Mouse (Mus musculus): ENCODE measurements around the gene Kif21a. TPM values are rescaled to one million over a fixed set of nuclear protein-coding genes. Genes with fewer than 3 reads are reported as not detected.

Kif21a gene
- polyA plus RNA-seq, 1 experiment from 2014 or later: 17.2 TPM

DNA sequence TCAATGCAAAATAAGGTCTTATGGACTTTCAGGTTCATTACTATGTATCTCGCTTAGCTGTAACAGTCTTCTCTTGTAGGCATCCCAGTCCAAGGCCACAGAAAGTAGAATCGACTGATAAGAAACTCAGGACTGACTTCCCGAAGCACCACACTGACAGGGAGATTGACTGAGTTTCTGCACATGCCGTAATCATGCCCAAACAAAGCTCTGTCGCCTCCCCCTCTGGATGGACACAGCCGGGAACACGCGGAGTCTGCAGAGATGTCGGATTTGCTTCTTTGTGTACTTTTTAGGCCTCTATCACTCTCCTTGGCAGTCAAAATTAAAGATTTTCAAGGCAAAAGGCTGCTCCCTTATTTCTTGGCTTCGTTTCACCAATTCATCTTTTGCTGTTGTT is 20.8 kb downstream of the Kif21a start:
- peak overlapping the region; percentile 33 for H3K4me2 ChIP-seq (replicated peaks; ENCODE audit: low read depth)
- 0 out of 2 replicates have a peak overlapping the region, but pooled peaks have one; percentile 36 for H3K27ac ChIP-seq (replicated peaks)
- H3K36me3 ChIP-seq (ENCODE audit: control insufficient read depth, insufficient read depth, low read length): no peaks in the 10 kb centered on the region
- no peaks in the 10 kb centered on the region for H3K9me3 ChIP-seq (ENCODE audit: control insufficient read depth, low read length)
- TF ChIP-seq EP300 (optimal IDR thresholded peaks at IDR 0.05) (no peak), CTCF (IDR thresholded peaks at IDR 0.05; ENCODE audit: low read depth) (no peak)
- no peaks in the 10 kb centered on the region for H3K4me1 ChIP-seq (replicated peaks; ENCODE audit: control insufficient read depth, insufficient read depth)
- WGBS: 39% methylated on average over 10 of the region's 10 CpGs
- no peak overlapping the region for H3K9ac ChIP-seq (ENCODE audit: low read length)
- ATAC-seq (ENCODE audit: low FRiP score, low TSS enrichment): no peak
- no peak overlapping the region for H3K4me3 ChIP-seq (ENCODE audit: low read depth, low read length)
- H3K27me3 ChIP-seq (ENCODE audit: control insufficient read depth, insufficient read depth, low read length): no peaks in the 10 kb centered on the region
- no peak for DNase-seq (ENCODE audit: low spot score)

- Histone ChIP-seq H3K9ac (ENCODE audit: low read length) (no peak overlapping the region), H3K36me3 (ENCODE audit: control insufficient read depth, insufficient read depth, low read length) (no peaks in the 10 kb centered on the region), H3K4me1 (replicated peaks; ENCODE audit: control insufficient read depth, insufficient read depth) (no peaks in the 10 kb centered on the region), H3K4me3 (ENCODE audit: low read depth, low read length) (no peak overlapping the region), H3K27me3 (ENCODE audit: control insufficient read depth, insufficient read depth, low read length) (no peaks in the 10 kb centered on the region), H3K27ac (replicated peaks) (peak overlapping the region; percentile 35; the same call in 1 of the 2 replicates), H3K4me2 (replicated peaks; ENCODE audit: low read depth) (peak overlapping the region; percentile 33), H3K9me3 (ENCODE audit: control insufficient read depth, low read length) (no peaks in the 10 kb centered on the region)
- no peak for TF ChIP-seq CTCF (IDR thresholded peaks at IDR 0.05; ENCODE audit: low read depth)
- no peak for TF ChIP-seq EP300 (optimal IDR thresholded peaks at IDR 0.05)
- DNase-seq (ENCODE audit: low spot score): no peak
- ATAC-seq (ENCODE audit: low FRiP score, low TSS enrichment): no peak
- 34% methylated on average over 10 of the region's 10 CpGs for WGBS
Measured at GRCm38 (mm10) chr15:91028494-91028893, 21.3 kb downstream of the Kif21a start.

GRCm38 (mm10) chr15:91022276-91022675 is 27.5 kb downstream of the Kif21a start:
- no peak overlapping the region for H3K4me3 ChIP-seq (ENCODE audit: low read depth, low read length)
- TF ChIP-seq EP300 (optimal IDR thresholded peaks at IDR 0.05) (no peak), CTCF (IDR thresholded peaks at IDR 0.05; ENCODE audit: low read depth) (no peak)
- H3K27ac ChIP-seq (replicated peaks): no peak overlapping the region
- H3K9me3 ChIP-seq (ENCODE audit: control insufficient read depth, low read length): no peaks in the 10 kb centered on the region
- no peak overlapping the region for H3K4me2 ChIP-seq (replicated peaks; ENCODE audit: low read depth)
- 84% methylated on average over 8 of the region's 8 CpGs for WGBS
- ATAC-seq (ENCODE audit: low FRiP score, low TSS enrichment): no peak
- H3K36me3 ChIP-seq (ENCODE audit: control insufficient read depth, insufficient read depth, low read length): no peaks in the 10 kb centered on the region
- H3K9ac ChIP-seq (ENCODE audit: low read length): no peak overlapping the region
- no peaks in the 10 kb centered on the region for H3K27me3 ChIP-seq (ENCODE audit: control insufficient read depth, insufficient read depth, low read length)
- H3K4me1 ChIP-seq (replicated peaks; ENCODE audit: control insufficient read depth, insufficient read depth): no peaks in the 10 kb centered on the region
- DNase-seq (ENCODE audit: low spot score): no peak

DNA sequence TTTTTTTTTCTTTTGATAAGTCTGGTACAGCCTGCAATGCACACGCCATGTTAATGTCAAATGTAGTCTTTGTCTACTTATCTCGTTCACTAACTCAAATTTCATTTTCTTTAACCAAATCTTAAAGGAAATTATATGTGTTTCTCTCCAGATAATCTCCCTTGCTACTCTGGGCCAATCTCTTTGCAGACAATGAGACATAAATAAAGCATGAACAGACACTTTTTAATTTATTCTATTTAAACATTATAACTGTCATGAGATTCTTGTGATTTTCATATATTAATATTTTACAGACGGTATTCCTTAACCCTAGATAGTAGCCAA is 30.9 kb downstream of the Kif21a start:
- no peak overlapping the region for H3K9ac ChIP-seq (ENCODE audit: low read length)
- no peaks in the 10 kb centered on the region for H3K9me3 ChIP-seq (ENCODE audit: control insufficient read depth, low read length)
- H3K27ac ChIP-seq (replicated peaks): no peak overlapping the region
- 57% methylated on average over 3 of the region's 3 CpGs for WGBS
- no peaks in the 10 kb centered on the region for H3K27me3 ChIP-seq (ENCODE audit: control insufficient read depth, insufficient read depth, low read length)
- TF ChIP-seq EP300 (optimal IDR thresholded peaks at IDR 0.05): no peak
- no peak for TF ChIP-seq CTCF (IDR thresholded peaks at IDR 0.05; ENCODE audit: low read depth)
- no peaks in the 10 kb centered on the region for H3K4me1 ChIP-seq (replicated peaks; ENCODE audit: control insufficient read depth, insufficient read depth)
- no peak overlapping the region for H3K4me3 ChIP-seq (ENCODE audit: low read depth, low read length)
- no peak for ATAC-seq (ENCODE audit: low FRiP score, low TSS enrichment)
- no peak for DNase-seq (ENCODE audit: low spot score)
- no peak overlapping the region for H3K4me2 ChIP-seq (replicated peaks; ENCODE audit: low read depth)
- H3K36me3 ChIP-seq (ENCODE audit: control insufficient read depth, insufficient read depth, low read length): no peaks in the 10 kb centered on the region

DNA sequence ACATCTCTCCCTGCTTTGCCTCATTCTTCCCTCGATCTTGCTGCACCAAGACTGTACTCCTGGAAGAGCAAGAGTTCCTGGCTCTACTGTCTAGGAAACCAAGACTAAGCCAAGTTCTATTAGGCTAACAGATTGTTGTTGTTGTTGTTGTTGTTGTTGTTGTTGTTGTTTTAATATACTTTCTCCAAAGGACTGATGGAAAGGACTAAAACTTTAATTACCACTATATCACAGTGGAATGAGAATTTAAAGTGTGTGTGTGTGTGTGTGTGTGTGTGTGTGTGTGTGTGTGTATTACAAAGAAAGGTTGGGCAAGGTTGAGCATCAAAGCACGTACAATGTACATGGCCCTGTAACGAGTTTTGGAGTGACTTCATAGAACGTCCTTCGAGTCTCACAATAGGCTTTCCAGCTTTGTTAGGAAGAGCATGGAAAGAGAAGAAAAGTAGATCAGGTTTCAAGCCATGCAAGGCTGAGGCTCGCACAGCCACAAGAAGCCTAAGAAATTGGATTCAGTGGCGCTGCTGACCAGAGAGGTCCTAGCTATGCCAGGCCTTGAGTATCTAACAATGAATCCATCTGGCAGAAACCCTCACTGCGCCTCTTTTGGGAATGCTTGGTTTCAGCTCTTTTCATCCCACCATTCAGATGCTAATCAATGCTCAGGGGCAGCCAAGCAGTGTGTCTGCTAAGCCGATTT is 31.4 kb downstream of the Kif21a start:
- 63% methylated on average over 9 of the region's 9 CpGs for WGBS
- Histone ChIP-seq H3K4me2 (replicated peaks; ENCODE audit: low read depth) (no peak overlapping the region), H3K27ac (replicated peaks) (no peak overlapping the region), H3K4me1 (replicated peaks; ENCODE audit: control insufficient read depth, insufficient read depth) (no peaks in the 10 kb centered on the region), H3K27me3 (ENCODE audit: control insufficient read depth, insufficient read depth, low read length) (no peaks in the 10 kb centered on the region), H3K9me3 (ENCODE audit: control insufficient read depth, low read length) (no peaks in the 10 kb centered on the region), H3K36me3 (ENCODE audit: control insufficient read depth, insufficient read depth, low read length) (no peaks in the 10 kb centered on the region), H3K9ac (ENCODE audit: low read length) (no peak overlapping the region), H3K4me3 (ENCODE audit: low read depth, low read length) (no peak overlapping the region)
- TF ChIP-seq CTCF (IDR thresholded peaks at IDR 0.05; ENCODE audit: low read depth): no peak
- no peak for TF ChIP-seq EP300 (optimal IDR thresholded peaks at IDR 0.05)
- no peak for DNase-seq (ENCODE audit: low spot score)
- ATAC-seq (ENCODE audit: low FRiP score, low TSS enrichment): no peak

DNA sequence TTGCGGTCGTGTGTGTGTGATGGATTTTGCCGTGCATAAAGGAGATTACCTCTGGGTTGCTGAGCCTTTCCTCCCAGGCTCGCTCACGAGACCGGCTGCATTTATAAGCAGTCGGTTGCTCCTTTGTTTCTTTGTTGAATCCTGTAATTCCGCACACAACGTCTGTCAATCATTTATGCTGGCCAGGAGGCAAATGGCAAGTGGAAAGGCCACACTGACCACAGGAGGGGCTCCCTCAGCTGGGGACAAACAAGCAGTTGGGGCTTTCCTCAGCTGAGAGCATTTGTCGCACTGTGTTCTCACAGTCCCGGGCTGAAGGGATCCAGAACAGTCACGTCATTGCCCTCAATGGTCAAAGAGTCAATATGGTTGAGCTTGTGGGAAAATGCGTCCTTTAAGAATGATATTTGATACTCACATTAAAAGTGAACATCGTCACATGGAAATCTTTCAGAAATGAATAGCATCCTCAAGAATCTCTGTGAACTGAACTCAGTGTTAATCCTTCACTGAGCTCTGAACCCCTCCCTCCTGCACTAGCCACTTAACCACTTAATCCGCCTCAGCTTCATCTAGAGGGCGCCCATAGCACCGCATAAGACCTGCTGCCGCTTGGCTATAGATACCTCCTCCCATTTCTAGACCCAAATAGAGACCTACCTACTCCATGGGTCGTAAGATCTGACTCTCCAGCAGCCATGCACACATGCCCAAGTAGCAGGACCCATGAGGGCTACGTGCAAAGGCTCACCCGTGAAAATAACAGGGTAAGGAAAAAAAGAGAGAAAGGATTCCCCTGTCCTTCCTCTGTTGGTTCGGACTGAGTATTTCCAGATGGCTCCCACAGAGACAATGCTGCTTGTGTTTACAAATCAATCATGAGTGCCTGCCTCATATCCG is 32.2 kb downstream of the Kif21a start:
- DNase-seq (ENCODE audit: low spot score) (no peak), ATAC-seq (ENCODE audit: low FRiP score, low TSS enrichment) (peak; percentile 47; the same call in 1 of the 2 replicates)
- no peak overlapping the region for H3K4me2 ChIP-seq (replicated peaks; ENCODE audit: low read depth)
- 58% methylated on average over 23 of the region's 23 CpGs for WGBS
- H3K9ac ChIP-seq (ENCODE audit: low read length): no peak overlapping the region
- no peak; the same call in 1 of the 2 replicates for TF ChIP-seq CTCF (IDR thresholded peaks at IDR 0.05; ENCODE audit: low read depth)
- no peak for TF ChIP-seq EP300 (optimal IDR thresholded peaks at IDR 0.05)
- H3K36me3 ChIP-seq (ENCODE audit: control insufficient read depth, insufficient read depth, low read length): no peaks in the 10 kb centered on the region
- no peak overlapping the region for H3K4me3 ChIP-seq (ENCODE audit: low read depth, low read length)
- H3K9me3 ChIP-seq (ENCODE audit: control insufficient read depth, low read length): no peaks in the 10 kb centered on the region
- no peaks in the 10 kb centered on the region for H3K4me1 ChIP-seq (replicated peaks; ENCODE audit: control insufficient read depth, insufficient read depth)
- no peak overlapping the region for H3K27ac ChIP-seq (replicated peaks)
- H3K27me3 ChIP-seq (ENCODE audit: control insufficient read depth, insufficient read depth, low read length): no peaks in the 10 kb centered on the region
